Mouse (Mus musculus) limb, embryonic 14.5 days (tissue): ENCODE results near the gene Dpp9. TPM values are rescaled to one million over a fixed set of nuclear protein-coding genes. Genes with fewer than 3 reads are reported as not detected.

ENCODE experiments used
- ATAC-seq: fragments of 200-750 bp; cut with Nextera tagmentation; 2 replicates; pipeline ENCODE4 v1.8.0; 2017; ENCODE audit warnings: low read depth, moderate number of reproducible peaks, moderate TSS enrichment; ENCODE audit not compliant: low FRiP score
- DNase-seq: peaks from one replicate; pipeline ENCODE4 v3.0.0-alpha.2; 2015; ENCODE audit warnings: low spot score
- H3K27ac ChIP-seq: fragments of 300-500 bp; sonication (generic); replicated peaks from 2 replicates; pipeline ENCODE4 v1.5.1; 2014; ENCODE audit warnings: low read depth, mild to moderate bottlenecking, low read length, moderate library complexity, mixed read lengths
- H3K27me3 ChIP-seq: fragments of 300-500 bp; sonication (generic); 2 replicates; pipeline ENCODE4 v1.6.1; 2014; ENCODE audit warnings: low read length, mixed read lengths; ENCODE audit not compliant: control insufficient read depth, insufficient read depth
- H3K36me3 ChIP-seq: fragments of 300-500 bp; sonication (generic); 2 replicates; pipeline ENCODE4 v1.6.1; 2014; ENCODE audit warnings: mild to moderate bottlenecking, low read length, moderate library complexity, mixed read lengths; ENCODE audit not compliant: control insufficient read depth, insufficient read depth
- H3K4me1 ChIP-seq: fragments of 300-500 bp; sonication (generic); 2 replicates; pipeline ENCODE4 v1.6.1; 2014; ENCODE audit warnings: antibody characterized with exemption, low read length, mixed read lengths; ENCODE audit not compliant: control insufficient read depth, insufficient read depth
- H3K4me2 ChIP-seq: fragments of 300-500 bp; sonication (generic); replicated peaks from 2 replicates; pipeline ENCODE4 v1.6.1; 2014; ENCODE audit warnings: low read depth, mild to moderate bottlenecking, low read length, moderate library complexity; ENCODE audit not compliant: severe bottlenecking
- H3K4me3 ChIP-seq: fragments of 300-500 bp; sonication (generic); replicated peaks from 2 replicates; pipeline ENCODE4 v1.5.1; 2014; ENCODE audit warnings: low read length
- H3K9ac ChIP-seq: fragments of 300-500 bp; sonication (generic); 2 replicates; pipeline ENCODE4 v1.6.1; 2014; ENCODE audit warnings: mild to moderate bottlenecking, low read depth, low read length, moderate library complexity; ENCODE audit not compliant: severe bottlenecking
- H3K9me3 ChIP-seq: fragments of 300-500 bp; sonication (generic); 2 replicates; pipeline ENCODE4 v1.6.1; 2016; ENCODE audit warnings: low read length; ENCODE audit not compliant: control insufficient read depth
- POLR2A ChIP-seq: fragments of 200-500 bp; IDR thresholded peaks from 2 replicates; pipeline ENCODE4 v1.8.0; 2012; ENCODE audit warnings: inconsistent platforms, mild to moderate bottlenecking, moderate library complexity, borderline replicate concordance; ENCODE audit not compliant: insufficient read depth, insufficient read length; ENCODE audit errors: extremely low read depth
- WGBS: fragments of 180-500 bp; shearing (Covaris S2); extraction: QIAGEN DNeasy Blood & Tissue Kit; methylation state at CpG from one replicate; pipeline ENCODE4 v1.1.7; 2014; 5-methylcytosine and 5-hydroxymethylcytosine counted together
- polyA plus RNA-seq, 2 experiments: library from polyadenylated mRNA; depleted of rRNA in 1 of 2; stranded (reverse) in 1 of 2; unstranded in 1 of 2; fragments of >200 nt; fragmentation: Nextera tagmentation in 1 of 2; extraction: Ambion mirVana in 1 of 2; gene quantifications; 2 replicates each; pipeline versions ENCODE4 v1.2.1 to v1.2.3; 2012 to 2014

Gene Dpp9
- polyA plus RNA-seq, 2 experiments: 33.9 to 54.3 TPM

DNA sequence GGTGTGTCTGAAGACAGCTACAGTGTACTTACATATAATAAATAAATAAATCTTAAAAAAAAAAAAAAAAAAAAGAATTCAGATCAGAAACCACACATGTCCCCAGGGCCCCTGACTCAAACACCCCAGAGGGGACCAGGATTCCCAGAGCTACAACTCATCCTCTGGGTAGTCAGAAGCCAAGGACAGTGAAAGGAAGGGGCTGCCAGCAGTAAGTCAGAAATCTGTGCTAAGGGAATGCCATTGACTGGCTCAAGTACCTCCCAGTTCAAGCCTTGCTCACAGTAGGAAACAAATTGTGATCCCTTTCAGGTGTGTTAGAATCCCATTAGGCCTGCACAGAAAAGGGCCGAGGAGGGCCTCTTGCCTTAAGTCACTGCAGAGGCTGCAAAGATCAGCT, 4.5 kb downstream of the Dpp9 start:
- Histone ChIP-seq H3K36me3 (peaks cover 34% of the 10 kb centered on the region), H3K4me1 (peaks cover 15% of the 10 kb centered on the region), H3K9ac (no peak overlapping the region), H3K27me3 (no peaks in the 10 kb centered on the region), H3K4me2 (no peak overlapping the region), H3K4me3 (no peak overlapping the region), H3K27ac (no peak overlapping the region), H3K9me3 (no peaks in the 10 kb centered on the region)
- no peak for TF ChIP-seq POLR2A
- ATAC-seq: no peak
- 89% methylated on average over 1 of the region's 1 CpGs for WGBS
- DNase-seq: no peak

DNA sequence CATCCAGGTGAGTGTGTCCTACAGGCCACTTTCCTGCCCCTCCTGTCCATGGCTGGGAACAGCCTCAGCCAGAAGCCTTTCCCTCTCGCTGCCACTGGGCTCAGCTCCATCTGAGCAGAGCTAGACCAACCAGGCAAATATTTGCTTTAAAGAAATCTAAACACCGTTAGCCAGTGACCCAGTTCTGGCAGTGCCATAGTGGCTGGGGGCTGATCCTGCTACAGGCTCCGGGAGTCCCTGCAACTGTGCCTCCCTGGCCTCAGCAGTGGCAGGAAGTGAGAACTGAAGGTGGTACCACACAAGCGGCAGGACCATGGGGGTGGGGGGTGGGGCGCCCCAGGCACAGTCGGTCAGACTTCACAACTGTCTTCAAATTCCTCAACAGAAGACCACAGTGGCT, 6.0 kb downstream of the Dpp9 start:
- peaks cover 50% of the 10 kb centered on the region for H3K36me3 ChIP-seq
- H3K27me3 ChIP-seq: no peaks in the 10 kb centered on the region
- 52% methylated on average over 6 of the region's 6 CpGs for WGBS
- H3K4me1 ChIP-seq: peaks cover 11% of the 10 kb centered on the region
- no peak overlapping the region for H3K4me2 ChIP-seq
- no peak overlapping the region for H3K4me3 ChIP-seq
- H3K9me3 ChIP-seq: no peaks in the 10 kb centered on the region
- H3K27ac ChIP-seq: no peak overlapping the region
- no peak for ATAC-seq
- no peak for DNase-seq
- TF ChIP-seq POLR2A: no peak
- no peak overlapping the region for H3K9ac ChIP-seq

- no peak for TF ChIP-seq POLR2A
- WGBS: 97% methylated on average over 2 of the region's 2 CpGs
- ATAC-seq: no peak
- no peak overlapping the region for H3K27ac ChIP-seq
- H3K9me3 ChIP-seq: no peaks in the 10 kb centered on the region
- peaks cover 63% of the 10 kb centered on the region for H3K36me3 ChIP-seq
- no peak overlapping the region for H3K9ac ChIP-seq
- no peak for DNase-seq
- no peak overlapping the region for H3K4me3 ChIP-seq
- H3K4me2 ChIP-seq: no peak overlapping the region
- H3K4me1 ChIP-seq: no peaks in the 10 kb centered on the region
- no peaks in the 10 kb centered on the region for H3K27me3 ChIP-seq
Observed at GRCm38 (mm10) chr17:56211090-56211489, 7.6 kb downstream of the Dpp9 start.

DNA sequence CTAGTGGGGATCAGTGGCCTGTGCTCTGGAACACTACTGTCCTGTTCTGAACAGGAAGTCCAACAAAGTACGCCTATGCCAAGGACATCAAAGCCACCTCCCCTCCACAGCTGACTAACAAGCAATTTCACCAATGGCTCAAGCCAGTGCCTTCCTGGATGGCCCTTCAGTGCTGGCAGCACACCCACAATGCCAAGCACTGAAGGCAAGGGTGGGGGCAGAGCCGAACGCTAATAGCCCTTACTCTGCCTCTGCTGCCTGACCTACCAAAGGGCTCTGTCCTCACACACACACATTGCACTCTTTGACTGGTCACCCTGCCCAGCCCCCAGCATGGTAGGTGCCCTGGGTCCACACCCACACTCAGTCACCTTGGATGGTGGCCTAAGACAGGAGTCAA, 9.9 kb downstream of the Dpp9 start:
- ATAC-seq (no peak), DNase-seq (no peak)
- Histone ChIP-seq H3K27ac (no peak overlapping the region), H3K36me3 (peaks cover 81% of the 10 kb centered on the region), H3K27me3 (no peaks in the 10 kb centered on the region), H3K4me1 (no peaks in the 10 kb centered on the region), H3K9ac (no peak overlapping the region), H3K4me2 (no peak overlapping the region), H3K9me3 (no peaks in the 10 kb centered on the region), H3K4me3 (no peak overlapping the region)
- WGBS: 89% methylated on average over 3 of the region's 3 CpGs
- no peak for TF ChIP-seq POLR2A

- Histone ChIP-seq H3K27me3 (no peaks in the 10 kb centered on the region), H3K27ac (no peak overlapping the region), H3K36me3 (peaks cover 89% of the 10 kb centered on the region), H3K4me1 (no peaks in the 10 kb centered on the region), H3K4me3 (no peak overlapping the region), H3K9me3 (no peaks in the 10 kb centered on the region), H3K9ac (no peak overlapping the region), H3K4me2 (no peak overlapping the region)
- DNase-seq (no peak), ATAC-seq (no peak)
- no peak for TF ChIP-seq POLR2A
- WGBS: 90% methylated on average over 9 of the region's 9 CpGs
Observed at GRCm38 (mm10) chr17:56207963-56208530, 10.7 kb downstream of the Dpp9 start.

GRCm38 (mm10) chr17:56206986-56207674, 11.6 kb downstream of the Dpp9 start:
- no peak overlapping the region for H3K4me2 ChIP-seq
- no peaks in the 10 kb centered on the region for H3K4me1 ChIP-seq
- H3K9me3 ChIP-seq: no peaks in the 10 kb centered on the region
- no peak overlapping the region for H3K9ac ChIP-seq
- H3K27ac ChIP-seq: no peak overlapping the region
- ATAC-seq (no peak), DNase-seq (no peak)
- WGBS: 77% methylated on average over 6 of the region's 6 CpGs
- no peak overlapping the region for H3K4me3 ChIP-seq
- TF ChIP-seq POLR2A: no peak
- H3K27me3 ChIP-seq: no peaks in the 10 kb centered on the region
- peaks cover 97% of the 10 kb centered on the region for H3K36me3 ChIP-seq
